Mouse (Mus musculus): ENCODE data around the gene Clca3b.
"Not testable (repeated sequence)": the region's sequence is repeated elsewhere in the genome, so short reads cannot be mapped to it uniquely, and the experiment has no call there.

The Clca3b gene

DNA sequence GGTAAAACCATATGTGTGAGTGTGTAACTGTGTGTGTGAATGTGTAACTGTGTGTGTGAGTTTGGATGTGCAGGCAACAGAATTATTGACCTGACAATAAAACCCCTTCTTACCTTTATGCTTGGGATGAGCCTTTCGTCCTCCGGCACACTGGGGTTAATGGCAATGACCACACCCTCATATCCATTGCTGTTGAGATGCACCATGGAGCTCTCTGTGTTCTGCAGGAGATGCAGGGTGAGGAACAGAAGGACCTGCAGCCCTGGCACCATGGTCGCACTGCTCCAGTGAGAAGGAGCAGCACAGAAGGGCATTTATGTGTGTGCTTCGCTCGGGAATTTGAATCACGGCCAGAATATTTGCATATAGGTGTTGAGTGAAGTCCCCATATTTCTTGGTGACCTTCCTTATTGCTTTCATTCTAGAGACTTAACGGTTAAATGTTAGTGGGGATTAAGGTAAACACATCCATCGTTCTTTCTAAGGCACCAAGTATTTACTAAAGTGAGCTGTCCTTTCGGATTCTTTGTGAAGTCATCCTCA is at the start of gene Clca3b:
TSS of gene Clca3b (minus strand) at position 344 of the 543 bp plus-strand sequence.
- not testable (repeated sequence) for DNase-seq

DNA sequence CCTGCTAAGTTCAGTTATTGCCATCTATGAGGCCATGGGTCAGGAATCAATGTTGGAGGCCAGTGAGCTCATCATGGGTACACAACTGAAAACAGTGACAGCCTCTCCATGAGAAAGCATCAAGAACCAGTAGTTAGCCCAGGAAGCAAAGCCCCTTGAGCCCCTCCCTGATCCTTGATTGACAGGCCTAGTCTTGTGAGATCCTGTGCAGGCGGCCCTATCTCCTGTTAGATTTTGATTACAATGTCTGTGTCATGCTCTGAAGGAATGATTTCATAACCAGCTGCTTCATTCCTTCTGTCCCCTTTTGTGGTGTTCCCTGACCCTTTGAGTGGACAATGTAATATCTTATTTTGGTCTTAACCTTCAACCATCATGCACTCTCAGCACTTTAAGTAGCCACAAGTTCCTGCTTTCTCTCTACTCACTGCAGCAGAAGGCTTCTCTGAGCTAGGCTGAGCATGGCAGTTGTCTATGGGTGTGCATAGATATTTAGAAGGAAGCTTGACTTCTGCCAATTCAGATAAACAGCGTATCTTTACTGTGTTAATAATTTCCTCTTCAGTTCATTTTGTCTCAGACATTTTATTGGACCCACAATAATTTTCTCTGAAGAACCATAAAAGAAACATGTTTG is 48.0 kb upstream of the Clca3b start:
- DNase-seq = no peak

DNA sequence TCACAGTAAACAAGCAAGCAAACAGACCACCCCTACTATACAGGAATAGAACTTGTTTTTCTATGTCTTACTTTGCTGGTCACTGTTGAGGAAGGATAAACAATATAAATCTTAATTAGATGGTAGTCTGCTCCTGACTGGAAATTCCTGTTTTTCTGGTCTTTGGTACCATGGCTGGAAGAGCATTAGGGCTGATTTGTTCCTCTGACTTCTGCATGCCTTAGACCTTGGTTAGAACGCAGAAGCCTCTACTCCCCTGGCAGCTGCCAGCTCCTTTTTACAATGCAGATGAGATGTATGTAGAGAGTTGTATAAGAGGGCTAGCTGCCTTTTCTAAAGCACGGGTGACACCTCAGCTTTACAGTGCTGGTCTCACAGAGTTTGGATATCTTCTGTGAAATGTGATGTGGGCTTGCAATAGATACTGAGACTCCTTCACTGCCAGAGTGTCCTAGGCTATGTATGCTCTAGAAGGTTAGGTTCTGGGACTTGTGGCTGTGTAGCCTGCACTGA is 41.1 kb upstream of the Clca3b start:
- DNase-seq = no peak

DNA sequence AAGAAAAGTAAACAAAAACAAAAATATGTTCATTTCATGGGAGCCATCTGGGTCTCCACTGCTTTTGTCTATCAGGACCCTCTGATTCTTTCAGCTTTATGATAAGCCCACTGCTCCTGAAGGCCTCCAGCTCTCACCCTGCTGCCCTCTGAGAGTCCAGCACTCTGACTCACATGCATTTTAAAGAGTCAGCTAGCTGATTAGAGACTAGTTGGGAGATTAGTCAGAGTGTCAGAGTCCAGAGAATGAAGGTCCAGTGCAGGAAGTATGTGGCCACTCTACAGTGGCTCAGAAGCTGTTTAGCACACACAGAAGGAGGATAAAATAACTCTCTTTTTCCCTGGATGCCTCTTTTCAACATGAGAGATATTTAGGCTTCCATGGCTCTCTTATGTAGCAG is 37.8 kb upstream of the Clca3b start:
- DNase-seq = no peak

DNA sequence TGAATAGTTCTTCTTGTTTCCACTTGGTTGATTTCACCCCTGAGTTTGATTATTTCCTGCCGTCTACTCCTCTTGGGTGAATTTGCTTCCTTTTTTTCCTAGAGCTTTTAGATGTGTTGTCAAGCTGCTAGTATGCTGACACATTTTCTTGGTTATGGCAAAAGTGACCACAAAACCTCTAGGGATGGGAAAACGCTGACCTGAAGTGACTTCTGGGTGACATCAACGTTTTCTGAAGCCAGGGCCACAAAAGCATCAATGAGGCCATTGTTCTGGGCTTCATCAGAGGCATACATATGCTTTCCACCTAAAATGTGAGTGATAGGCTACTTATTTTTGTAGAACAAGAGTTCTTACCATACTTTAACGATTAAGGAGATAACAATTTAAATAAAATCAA is 22.9 kb upstream of the Clca3b start:
- DNase-seq = not testable (repeated sequence)

DNA sequence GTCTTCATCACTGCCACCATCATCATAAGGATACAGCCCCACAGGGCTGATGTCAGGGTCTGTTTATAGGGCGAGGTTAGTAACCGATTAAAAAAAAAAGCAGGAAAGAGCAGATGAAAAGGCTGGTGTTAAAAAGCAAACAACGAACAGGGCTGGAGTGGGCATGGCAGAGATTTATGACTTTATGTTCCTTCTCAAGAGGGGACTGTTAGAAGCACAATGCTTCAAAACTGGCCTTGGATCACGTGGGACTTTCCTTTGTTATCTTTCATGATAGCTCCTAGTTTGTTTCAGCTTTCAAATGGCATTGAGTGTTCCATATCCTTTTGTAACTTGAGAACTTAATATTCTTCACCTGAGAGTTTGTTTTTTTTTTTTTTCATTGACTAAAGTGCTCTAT is 427 bp upstream of the Clca3b start:
- no peak for DNase-seq

DNA sequence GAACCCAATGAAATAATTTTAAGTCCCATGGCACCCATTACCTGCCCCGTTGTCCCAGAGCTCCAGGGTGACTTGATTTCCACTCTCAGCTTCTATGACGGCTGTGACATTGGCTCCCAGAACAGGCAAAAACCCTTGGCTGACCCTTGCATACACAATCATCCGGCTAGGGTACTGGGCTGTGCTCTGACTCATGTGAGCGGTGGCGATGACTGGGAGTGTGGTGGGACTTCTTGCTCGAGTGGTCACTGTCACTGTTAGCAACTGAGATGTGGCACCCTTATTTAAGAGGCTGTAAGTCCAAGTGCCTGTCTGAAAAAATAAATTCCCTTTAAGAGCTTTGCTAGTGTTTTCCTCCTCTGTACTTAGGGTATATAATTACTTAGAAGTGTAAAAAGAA is 21.9 kb downstream of the Clca3b start:
- no peak for DNase-seq

DNA sequence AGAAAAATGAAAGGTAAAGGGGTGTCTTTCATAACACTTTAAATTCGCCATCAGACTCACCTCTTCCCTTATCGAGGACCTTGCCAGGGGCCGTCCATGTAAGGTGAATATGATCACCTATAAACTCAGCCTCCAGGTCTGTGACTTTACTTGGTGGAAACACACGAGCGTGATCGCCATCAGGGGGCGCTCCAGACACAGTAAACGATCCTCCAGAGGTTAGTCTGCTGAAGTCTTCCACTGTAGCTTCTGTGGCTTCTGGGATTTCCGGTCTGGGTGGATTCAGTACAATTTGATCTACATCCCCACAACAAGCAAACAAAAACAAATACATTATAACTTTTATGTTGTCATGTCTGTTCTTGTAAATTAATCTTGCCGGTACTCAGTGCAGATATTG is 24.0 kb downstream of the Clca3b start:
- DNase-seq = peak; percentile 75

DNA sequence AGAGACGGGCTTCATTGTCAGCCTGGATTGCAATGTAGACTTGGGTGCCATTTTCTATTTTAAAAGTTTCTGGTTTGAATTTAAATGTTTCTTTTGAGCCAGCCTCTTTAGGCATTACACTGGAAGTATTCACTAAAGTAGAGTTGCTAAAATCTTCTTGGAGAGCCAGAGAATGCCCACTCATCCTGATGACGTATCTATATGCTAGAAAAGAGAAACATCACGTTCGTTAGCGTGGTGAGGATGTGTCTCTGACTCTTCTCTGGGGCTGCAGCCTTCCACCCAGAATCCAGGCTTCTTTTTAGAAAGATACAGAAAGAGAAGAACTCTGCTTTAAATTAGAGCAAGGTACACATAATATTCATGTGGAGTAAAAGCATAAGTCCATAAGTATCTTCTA is 25.8 kb downstream of the Clca3b start:
- DNase-seq = no peak

DNA sequence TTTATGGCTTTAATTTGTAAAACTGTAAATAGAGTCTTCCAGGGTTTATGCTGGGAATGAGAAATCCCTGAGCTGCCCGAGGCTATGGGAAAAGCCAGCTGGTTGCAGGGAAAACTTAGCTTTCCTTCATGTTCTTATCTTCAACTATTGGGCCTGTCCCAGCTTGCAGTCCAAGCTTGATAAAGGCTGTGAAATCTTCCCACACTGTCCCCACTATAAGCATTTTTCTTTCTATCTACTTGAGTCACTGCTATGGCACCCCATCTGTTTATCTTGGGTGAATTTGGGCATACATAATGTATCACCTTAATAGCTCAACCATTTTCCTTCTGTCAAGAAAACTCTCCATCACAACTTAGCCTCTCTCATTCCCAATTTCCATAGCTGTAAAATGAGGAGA is 28.5 kb downstream of the Clca3b start:
- no peak for DNase-seq

DNA sequence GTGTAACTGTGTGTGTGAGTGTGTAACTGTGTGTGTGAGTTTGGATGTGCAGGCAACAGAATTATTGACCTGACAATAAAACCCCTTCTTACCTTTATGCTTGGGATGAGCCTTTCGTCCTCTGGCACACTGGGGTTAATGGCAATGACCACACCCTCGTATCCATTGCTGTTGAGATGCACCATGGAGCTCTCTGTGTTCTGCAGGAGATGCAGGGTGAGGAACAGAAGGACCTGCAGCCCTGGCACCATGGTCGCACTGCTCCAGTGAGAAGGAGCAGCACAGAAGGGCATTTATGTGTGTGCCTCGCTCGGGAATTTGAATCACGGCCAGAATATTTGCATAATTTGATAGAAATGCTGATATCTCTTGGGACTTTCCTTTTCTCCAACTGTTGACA is 29.9 kb downstream of the Clca3b start, which contains the start of gene Clca3a2:
TSS of gene Clca3a2 (minus strand) at position 276 of the 400 bp plus-strand sequence.
- DNase-seq = not testable (repeated sequence)

DNA sequence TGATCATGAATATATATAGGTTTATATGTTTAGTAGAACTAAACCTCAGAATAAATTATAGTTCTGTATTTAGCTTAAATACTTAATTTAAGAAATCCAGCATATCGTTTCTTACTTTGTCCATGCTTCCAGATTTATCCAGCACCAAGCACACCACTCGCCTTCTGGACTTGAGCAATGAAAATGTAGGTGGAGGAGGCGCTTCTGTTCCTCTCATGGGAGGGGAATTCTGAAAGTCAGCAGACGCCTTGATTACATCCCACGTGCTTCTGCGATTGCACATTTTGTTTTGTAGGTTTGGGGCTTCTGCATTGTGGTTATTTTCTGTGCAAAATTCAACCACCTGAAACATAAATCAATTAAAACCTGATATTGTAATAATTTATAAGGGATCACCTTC is 35.8 kb downstream of the Clca3b start:
- not testable (repeated sequence) for DNase-seq

DNA sequence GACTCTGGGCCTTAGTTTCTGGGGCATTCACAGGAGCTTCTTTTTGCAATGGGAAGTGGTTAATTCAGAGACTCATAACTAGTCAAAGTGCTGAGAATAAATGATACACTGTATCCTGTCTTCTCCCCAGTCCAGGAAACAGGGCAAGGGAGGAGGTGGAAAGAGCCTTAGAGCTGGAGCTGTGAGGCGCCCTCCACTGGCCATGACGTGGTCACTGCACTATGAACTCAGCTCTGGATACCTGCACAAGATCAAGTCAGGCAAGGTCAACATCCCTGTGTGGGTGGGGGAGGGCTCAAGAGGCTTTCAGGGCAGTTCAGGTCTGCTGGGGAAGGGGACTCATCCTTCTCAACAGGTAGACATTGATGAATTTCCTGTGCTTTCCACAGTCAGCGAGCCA is 37.3 kb downstream of the Clca3b start:
- DNase-seq = no peak

DNA sequence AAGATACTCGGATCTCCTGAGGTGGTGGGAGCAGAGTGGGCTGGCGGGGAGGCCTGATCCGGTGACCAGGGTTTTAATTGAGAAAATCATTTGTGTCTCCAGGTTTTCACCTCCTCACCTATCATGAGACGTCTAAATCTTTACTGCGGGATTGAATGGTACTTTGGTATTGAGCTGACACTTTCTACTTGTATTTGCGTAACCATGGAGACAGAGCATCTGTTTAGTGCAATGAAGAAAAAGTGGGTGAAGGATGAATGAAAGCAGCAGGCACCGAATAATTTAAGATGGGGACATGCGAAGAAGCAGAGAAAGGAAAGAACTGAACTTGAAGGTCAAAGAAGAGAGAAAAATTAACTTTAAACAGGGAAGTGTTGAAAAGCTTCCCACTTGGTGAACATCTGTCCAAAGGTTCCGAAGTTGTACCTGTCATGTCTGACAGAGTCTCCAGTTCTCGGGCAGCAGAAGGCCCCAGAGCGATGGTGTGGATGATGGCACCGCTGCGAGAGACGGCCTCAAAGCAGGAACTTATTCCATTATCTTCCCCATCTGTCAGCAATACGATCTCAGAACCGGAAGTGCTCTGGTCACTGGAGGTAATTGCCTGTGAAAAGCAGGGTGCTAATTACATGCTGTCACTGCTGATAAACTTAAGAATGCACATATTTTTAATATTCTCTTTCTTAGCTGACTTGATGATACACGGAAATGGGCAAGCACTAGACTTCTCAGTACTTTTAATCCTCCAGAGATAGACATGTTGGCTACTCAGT is 40.8 kb downstream of the Clca3b start:
- DNase-seq = not testable (repeated sequence)

DNA sequence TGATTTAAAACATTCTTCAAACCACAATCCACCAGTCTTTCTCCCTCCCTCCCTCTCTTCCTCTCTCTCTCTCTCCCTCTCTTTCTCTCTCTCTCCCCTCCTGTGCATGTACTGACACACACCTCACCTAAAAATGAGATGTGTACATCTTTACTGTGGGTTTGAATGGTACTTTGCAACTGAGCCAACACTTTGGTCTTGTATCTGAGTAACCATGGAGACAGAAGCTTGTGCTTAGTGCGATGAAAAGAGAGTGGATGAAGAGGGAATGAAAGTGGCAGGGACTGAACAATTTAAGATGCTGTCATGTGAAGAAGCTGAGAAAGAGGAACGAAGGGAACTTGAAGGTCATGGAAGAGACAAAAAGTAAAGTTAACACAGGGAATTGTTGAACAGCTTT is 42.5 kb downstream of the Clca3b start:
- DNase-seq = not testable (repeated sequence)

DNA sequence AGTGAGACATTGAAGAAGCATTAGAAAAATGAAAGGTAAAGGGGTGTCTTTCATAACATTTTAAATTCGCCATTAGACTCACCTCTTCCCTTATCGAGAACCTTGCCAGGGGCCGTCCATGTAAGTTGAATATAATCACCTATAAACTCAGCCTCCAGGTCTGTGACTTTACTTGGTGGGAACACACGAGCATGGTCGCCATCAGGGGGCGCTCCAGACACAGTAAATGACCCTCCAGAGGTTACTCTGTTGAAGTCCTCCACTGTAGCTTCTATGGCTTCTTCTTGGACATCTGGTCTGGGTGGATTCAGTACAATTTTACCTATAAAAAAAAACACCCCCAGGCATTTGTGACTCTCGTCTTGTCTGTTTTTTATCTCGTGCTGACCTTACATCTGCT is 47.3 kb downstream of the Clca3b start:
- DNase-seq = peak; percentile 67

DNA sequence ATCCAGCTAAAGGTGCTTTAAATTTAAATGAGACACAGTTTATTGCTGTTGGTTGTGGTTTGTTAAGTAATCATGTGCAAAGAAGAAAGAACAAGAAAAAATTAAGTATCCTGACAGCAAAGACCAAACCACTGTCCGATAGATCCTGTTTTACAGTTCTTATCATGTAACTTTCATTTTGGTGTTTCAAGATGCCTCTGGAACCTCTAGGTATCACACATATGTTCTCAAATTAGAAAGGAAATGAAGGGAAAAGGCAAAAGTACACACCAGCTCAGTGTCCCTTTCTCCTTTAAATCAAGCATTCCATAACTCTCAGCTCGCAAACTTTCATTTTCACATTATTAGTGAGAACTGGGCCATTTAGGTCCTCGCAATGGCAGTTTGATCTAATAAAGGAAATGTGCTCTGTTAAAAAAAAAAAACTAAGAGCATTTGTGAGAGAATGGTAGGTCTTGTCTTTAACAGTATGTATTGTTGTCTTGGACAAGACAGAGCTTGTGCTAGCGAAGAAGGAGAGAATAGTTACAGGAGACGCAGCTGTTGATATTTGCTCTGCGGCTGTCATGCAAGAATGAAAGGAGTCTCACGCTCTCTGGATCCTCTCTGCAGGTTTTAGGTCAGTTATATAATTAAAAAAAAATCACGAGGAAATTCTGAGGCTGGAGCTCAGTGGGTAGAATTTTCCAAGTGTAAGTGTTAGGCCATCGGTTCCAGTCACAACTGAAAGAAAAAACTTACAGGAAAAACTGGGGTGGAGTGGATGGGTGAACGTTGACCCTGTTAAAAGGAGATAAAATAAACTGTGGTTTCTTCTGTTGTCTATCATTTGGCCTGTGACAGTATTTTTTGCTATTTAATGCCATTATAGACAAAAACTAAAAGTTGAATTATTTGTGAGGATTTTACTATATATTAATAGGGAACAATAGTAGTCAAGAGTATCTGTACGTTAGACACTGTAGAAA is 63.7 kb downstream of the Clca3b start:
- no peak for DNase-seq

Data from liver (tissue).